Mouse (Mus musculus): ENCODE measurements at regions not wholly inside any gene's neighbourhood (a gene's known extent, or its start where the extent isn't known, plus 50 kb on each side); places are given as distances from the start of the nearest gene placed in this dataset.
"Not testable (repeated sequence)": the region's sequence is repeated elsewhere in the genome, so short reads cannot be mapped to it uniquely, and the experiment has no call there.

DNA sequence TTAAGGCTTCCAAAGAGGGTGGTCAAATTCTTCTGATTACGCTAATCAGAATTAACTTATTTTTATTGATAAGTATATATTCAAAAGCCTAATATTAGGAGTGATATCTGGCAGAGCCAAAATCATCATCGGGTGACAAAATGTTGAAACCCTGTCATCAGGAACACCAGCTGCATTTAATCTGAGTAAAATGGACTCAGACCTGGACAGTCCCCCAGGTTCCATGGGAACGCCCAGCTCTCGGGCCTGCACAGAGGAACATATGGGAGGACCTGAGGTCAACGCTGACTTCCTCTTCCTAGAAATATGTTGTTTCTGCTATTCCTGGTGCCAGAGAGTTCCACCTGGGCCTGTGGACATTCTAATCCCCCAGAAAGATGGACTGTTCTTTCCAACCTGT is 176.5 kb downstream of the Tmx1 start:
- no peak for DNase-seq (ENCODE audit: low spot score)

DNA sequence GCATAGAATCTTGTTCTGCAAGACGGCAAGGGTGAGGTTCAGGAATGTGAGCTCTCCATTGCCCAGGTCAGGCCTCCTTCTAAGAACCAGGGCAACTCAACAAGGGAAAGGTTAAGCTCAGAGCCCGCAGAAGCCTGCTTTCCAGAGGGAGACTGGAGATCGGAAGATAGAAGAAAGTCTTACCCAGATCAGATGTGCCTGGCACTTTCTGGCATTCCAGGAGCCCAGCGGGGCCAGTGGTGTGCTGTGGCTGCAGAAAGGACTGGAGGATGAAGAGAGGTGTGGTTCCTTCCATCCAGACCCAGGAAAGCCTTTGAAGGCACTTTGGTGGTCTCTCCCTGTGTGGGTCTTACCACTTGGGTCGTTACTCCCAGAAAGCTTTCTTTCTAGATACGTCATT is 178.4 kb downstream of the Tmx1 start:
- no peak for DNase-seq (ENCODE audit: low spot score)

DNA sequence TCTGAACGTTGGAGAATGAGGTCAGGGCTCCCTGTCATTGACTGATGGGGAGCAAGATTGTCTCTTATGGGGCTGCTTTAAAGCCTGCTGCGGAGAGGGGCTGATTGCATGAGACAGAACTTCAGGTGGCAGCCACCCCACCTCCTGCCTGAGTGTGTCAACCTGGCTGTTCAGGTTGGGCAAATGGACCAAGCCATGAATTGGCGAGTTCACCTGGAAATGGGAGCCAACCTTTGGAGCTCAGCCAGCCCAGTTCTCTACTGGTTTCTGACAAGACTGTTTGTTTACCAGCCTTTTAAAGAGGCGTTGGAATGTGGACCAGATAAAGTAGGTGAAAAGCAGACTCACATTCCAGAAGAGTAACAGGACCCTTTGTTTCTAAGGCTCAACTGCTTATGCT is 180.3 kb downstream of the Tmx1 start:
- no peak for DNase-seq (ENCODE audit: low spot score)

DNA sequence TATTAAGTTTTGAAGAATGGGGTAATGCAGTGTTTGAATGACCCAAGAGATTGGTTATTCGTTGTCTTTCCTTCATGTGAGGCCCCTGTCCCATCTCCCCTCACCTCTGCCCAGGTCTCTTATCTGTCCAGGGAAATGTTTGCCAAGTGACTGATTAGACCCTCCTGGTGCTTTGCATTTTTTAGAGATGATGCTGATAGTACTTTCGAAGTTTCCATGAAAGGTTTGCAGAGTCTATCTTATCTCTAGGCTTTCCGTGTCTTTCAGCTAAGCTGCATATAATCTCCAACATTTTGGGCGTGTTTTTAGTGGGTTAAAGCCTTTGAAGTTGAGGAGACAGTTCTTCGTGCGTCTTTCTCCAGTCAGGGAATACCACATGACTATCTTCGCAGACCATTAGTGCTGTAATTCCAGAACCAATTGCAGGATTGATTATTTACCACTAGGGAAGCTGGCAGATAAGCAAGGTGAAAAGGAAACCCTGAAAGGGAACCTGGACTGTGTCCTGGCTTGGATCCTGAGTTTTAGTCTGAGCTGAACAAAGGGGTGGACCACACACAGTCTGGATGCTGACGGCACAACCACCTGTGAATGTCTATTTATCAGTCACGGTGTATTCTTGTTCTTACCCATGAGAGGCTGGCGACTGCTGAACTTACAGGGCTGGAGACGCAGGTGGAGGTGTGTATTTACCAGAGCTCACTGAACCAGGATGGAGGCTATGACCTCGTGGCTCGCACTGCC is 180.9 kb downstream of the Tmx1 start:
- no peak for DNase-seq (ENCODE audit: low spot score)

DNA sequence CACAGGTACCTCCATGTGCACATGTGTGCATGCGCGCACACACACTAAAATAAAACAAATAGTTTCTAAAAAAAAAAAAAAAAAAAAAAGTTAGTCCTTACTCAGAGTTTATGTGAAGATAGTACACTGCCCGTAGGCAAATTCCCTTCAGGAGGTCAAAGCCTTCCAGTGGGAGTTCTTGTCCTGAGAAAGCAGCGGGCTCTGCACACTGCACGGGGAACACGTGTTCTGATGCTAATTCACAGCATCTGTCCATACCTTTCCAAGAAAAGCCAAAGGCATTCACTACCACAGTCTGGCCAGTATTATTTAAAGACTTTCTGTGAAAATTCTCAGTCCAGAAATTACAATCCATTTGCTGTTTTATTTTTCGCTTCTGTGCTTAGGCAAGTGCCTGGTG is 183.1 kb downstream of the Tmx1 start:
- no peak for DNase-seq (ENCODE audit: low spot score)

DNA sequence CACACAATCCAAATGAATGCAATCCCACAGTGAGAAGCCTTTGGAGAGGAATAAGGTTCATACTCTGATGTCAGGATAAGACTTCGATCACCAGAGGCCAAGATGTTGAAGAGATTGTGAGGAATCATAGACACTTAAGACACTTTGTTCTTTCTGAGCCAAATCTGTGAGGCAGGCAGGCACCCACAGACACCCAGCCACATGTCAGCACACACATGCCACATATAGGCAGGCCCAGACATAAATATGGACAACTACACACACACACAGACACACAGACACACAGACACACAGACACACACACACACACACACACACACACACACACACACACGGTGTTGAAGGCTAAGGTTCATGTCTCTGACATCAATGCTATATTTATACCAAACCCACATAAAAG is 185.1 kb upstream of the Frmd6 start:
- DNase-seq (ENCODE audit: low spot score): no peak

DNA sequence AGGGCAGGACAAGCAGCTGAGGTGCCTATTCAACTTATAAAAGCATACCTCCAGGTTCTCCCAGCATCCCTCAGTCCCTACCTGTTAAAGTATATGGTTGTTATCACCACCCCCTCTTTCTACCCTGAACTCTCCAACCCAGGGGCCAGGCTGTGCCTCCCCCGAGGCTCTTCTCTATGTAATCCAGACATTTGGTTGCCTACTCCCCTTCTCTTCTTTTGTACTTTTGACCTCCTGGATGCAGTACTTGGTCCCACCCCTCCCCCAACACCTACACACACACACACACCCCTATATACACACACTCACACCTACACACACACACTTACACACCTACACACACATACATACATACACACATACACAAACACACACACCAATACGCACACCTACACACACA is 180.4 kb upstream of the Frmd6 start:
- no peak for DNase-seq (ENCODE audit: low spot score)

DNA sequence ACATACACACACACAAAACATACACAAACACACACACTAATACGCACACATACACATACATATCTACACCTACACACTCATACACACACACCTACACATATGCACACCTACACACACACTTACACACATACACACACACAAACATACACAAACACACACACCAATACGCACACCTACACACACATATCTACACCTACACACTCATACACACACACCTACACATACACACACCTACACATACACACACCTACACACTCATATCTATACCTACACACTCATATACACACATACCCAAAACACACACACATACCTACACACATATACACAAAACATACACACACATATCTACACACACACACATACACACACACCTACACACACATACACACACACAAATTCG is 179.9 kb upstream of the Frmd6 start:
- no peak for DNase-seq (ENCODE audit: low spot score)

DNA sequence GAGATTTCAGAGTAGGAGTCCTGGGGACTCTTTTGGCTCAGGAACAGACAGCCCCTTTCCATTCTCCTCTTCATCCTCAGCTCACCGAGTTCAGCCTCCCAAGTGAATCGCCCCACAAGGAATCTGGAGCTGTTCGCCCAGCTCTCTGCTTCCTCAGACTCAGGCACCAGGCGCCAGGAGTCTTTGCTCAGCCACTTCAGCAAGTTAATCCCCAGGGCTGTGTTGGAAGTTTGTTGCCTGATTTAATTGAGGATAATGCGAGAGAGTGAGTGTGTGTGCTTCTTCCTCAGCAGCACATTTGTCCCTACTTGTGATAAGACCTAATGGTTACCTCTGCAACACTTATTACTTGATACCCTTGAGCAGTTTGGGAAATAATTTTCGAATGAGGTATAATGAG is 177.8 kb upstream of the Frmd6 start:
- DNase-seq (ENCODE audit: low spot score): no peak

DNA sequence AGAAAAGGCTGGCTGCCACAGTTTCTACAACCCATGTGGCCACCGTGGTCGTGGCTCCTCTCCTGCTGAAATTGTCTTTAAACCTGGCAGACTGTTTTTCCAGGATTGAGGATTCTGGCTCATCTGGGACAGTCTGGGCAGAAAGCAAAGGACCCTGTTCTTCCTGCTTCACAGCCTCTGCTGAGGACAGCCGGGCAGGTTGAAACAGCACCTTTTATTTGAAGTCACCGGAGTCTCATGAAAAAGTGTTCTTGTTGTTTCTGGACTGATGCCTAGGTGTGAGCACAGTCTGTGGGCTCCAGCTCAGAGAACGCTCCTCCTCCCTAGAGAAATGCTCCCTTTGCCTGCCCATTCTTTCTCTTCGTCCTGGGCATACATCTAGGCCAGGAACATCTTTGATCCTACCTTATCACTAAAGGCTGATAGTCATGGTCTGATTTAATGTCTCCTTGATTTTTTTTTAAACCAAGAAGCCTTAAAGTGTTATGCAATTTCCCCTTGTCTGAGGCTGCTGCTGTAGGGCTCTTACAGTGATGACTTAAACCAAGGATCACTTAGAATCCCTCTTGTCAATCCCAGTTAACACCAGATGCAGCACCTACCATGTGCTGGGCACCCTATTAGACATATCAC is 177.0 kb upstream of the Frmd6 start:
- no peak for DNase-seq (ENCODE audit: low spot score)

DNA sequence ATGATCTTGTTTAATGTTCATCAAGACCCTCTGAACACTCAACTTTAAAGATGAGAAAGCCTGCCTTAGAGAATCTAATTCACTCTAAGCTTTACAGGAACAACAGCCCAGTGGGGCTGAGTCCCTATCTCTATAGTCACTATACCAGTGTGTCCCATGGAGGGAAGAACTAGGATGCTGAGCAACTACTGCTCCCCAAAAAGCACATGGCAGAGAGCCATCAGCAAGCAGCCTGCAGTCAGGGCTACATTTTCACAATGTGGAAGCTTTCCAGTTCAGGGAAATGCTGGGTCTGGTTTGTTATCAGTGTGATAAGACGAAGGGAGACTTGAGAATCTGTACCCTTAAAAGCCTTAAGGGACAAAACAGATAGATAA is 176.5 kb upstream of the Frmd6 start:
- DNase-seq (ENCODE audit: low spot score): no peak

DNA sequence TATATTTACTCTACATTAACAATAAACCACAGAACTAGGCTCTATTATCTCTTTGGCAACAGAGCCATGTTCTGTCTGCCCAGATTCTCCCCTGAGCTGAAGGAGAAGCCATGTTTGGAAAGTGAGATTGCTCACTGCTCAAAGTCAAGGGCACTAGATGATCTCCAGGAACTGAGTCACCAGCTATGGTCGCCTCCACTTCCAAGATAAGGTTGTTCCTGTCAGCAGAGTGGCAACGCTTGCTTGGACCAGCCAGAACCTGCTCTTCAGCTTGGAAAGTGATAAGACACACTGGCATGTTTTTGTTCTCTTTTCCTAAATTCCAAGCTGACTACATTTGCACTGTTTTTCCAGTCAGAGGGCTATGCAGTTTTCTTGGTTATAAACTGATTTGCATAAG is 175.6 kb upstream of the Frmd6 start:
- no peak for DNase-seq (ENCODE audit: low spot score)

DNA sequence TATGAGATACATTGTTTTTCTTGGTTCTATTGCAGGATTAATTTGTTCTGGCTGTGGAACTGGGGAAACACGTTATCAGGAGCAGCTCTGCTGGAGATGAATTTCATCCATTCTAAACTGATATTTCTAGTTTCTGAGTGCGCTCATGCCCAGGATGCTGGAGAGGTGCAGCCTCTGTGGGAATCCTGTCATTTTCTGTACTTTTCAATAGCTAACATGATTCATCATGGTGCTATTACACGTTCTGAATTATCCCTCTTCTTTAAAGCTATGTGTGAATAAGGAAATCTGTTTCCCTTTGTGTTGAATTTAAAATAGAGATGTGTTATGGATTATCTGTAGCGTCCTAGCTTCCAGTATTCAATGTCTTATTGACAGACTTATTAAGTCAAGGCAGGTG is 174.8 kb upstream of the Frmd6 start:
- no peak for DNase-seq (ENCODE audit: low spot score)

DNA sequence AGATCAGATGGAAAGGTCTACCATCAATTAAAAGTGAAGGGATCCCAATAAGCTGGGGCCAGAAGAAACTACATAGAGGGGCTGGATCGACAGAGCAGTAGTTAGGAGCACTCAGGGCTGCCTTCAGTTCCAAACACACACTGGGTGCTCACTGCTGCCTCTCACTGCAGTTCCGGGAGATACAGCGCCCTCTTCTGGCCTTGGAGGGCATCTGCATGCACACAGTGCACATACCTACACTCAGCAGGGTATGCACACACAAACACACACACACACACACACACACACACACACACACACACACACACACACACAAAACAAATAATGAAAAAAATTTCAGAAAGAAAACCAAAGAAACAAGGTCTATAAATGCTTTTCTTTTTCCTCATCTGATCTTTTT is 172.6 kb upstream of the Frmd6 start:
- no peak for DNase-seq (ENCODE audit: low spot score)

DNA sequence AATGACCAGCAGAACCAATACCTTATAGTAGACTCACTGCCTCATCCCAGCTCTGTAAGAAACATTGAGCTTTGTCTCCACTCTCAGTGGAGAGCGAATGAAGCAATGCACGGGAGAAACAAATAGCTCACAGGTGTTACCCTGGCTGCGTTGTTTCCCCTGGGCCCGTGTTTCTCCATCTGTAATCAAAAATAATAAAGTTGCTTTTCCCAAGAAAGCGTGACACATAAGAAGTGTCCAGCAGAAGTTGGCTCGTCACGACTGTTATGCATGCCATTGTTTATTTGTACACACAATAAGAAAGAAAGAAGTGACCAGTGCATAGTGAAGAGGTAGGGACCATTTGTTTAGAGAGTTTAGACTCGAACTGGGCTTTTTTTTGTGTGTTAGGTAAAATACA is 171.3 kb upstream of the Frmd6 start:
- no peak for DNase-seq (ENCODE audit: low spot score)

DNA sequence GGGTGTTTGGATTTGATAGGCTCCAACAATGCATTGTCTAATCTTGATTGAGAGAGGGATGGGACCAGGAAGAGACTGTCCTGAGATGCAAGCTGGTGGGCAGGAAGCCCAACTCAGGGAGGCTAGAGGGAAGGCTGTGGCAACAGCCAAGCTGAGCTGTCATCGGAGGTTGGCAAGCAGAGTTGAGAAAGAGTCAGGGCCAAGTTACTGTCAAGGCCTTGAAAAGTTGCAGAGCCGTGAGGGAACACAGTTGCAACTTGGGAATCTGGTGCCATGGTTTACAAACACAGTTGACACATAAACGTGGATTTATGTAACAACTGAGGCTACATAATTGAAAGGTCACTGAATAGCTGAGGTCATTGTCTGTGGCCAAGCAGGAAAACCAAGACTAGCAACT is 170.8 kb upstream of the Frmd6 start:
- DNase-seq (ENCODE audit: low spot score): no peak

DNA sequence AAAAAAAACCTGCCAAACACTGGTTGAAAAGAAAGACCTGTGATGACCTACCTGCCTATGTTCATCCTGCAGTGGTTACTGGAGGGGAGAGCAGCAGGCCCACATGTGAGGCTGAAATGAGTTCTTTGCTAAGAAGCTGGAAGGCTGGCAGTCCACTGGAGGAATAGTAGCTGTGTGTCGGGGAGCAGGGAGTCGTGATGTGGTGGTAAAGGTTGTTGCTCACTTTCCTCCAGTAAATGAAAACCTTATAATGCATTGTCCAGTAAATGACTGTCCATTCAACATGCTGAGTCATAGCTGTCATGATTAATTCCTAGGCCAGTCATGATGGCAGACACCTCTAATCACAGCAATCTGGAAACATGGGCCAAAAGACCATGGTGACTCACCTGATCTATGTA is 169.9 kb upstream of the Frmd6 start:
- DNase-seq (ENCODE audit: low spot score): no peak

DNA sequence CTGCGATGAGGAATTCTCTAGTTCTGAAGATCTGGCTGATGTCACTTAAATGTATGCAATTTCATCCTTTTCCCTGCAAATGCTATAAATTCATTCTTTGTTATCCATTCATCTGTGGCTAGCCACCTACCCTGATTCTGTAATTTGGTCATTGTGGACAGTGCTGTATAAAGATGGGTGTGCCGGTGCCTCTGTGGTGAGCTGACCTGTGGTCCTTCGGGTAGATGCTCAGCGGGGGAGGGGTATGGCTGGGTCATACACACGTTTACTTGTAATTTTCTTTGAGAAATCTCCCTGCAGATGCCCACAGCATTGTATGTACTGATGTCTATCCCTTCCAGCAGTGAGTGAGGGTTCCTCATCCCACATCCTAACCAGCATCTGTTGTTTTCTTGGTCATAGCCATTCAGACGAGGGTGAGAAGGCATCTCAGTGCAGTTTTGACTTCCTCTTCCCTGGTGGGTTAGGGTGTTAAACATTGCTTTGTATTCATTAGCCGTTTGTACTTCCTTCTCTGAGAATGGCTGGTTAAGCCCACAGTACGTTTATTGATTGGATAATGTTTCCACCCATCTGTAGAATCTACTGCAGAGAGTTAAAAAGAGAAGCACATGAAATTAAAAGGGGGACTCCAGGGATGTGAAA is 169.3 kb upstream of the Frmd6 start:
- no peak for DNase-seq (ENCODE audit: low spot score)

DNA sequence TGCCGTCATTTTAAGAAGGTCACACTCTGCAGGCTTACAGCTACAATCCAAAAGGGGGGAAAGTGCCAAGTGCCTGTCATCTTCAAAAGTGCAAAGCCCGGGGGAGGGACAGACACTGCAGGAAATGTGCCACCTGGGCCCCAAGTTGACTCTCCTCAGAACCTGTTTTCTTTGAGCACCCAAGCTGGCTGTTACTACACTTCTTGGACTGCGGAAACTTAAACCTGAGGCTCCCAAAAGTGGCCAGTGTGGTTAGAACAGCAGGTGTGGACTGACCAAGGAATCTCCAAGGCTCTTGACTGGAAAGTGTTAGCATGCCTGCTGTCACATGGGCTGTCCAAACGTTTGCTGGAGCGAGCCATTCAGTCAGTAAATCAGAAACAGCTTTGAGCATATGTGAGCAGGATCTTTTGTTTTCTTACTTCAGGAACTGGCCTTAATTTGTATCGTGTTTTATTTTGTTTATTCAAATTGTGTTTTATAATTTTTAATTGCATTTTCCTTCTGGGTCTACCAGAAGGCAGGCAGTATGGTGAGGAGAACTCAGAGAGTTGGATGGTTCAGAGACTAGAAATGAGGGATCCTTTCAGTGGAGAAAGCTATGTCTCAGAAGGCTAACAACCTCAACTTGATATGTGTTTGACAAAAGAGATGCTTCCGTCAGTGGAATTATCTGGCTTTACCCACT is 168.4 kb upstream of the Frmd6 start:
- no peak for DNase-seq (ENCODE audit: low spot score)

DNA sequence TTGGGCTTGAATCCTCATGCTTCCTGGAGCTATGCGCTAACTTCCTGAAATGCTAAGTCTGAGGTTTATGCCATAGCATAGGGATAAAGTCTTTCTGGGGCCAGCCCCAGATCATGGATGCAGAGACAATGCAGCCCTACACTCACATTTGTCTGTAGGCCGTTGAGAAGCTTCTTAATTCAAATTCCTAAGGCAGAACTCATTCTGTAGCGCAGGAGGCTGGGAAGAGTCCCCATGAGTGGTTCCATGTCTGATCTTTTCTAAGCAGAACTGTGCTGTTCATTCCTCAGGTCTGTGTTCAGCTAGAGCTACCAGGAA is 167.9 kb upstream of the Frmd6 start:
- DNase-seq (ENCODE audit: low spot score): no peak

DNA sequence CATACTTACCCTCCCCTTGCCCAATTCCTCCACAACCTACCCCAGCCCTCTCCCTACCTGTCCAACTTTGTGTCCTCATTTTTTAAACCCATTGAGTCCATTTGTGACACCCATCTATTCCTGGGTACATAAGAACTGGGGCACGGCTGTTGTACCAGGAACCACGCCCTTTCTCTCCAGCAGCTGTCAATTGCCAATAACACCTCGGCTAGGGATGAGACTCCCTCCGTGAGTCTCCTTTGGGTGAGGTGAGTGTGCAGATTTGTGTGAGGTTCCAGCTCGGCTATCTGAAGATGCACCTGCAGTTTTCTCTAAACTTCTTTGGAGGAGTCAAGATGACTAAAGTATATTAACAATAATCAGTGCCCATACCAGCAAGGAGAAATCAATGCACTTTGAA is 167.2 kb upstream of the Frmd6 start:
- no peak for DNase-seq (ENCODE audit: low spot score)

DNA sequence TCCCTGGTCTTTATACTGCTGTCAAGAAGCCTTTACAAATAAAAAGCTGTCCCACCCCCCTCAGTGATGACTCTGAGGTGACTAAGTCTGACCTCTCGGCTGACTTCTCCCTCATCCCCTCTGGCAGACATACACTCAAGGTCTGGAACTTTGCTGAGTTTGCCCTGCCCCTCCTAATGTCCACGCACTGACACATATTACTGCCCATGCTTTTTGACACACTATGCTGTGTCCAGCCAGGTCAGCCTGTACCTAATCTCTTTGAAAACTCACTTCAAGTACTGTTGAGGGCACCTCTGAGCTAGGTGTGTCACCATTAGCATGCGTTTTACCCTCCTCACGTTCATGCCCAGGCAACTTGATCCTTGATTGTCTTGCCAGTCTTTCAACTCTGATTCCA is 164.9 kb upstream of the Frmd6 start:
- no peak for DNase-seq (ENCODE audit: low spot score)

DNA sequence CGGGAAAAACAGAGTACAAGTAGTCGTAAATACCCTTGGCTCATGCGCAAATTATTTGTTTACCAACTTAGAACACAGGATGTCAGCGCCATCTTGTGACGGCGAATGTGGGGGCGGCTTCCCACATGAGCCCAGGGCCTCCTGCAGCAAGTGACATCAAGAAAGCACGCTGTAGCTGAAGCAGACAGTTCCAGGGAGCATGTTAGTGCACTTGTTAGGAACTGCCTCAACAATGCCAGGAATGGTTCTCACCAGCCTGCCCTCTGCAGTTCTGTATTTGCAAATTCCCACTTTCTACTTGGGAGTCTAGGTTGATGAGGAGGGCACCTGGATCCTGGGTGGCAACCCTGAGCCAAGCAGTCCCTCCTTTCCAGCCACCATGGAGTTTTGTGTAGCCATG is 157.2 kb upstream of the Frmd6 start:
- not testable (repeated sequence) for DNase-seq (ENCODE audit: low spot score)

Measured in urinary bladder, adult 2 months (tissue).